Mouse (Mus musculus): ENCODE results near the gene Ints4. TPM values are rescaled to one million over a fixed set of nuclear protein-coding genes. Genes with fewer than 3 reads are reported as not detected.

The Ints4 gene
- polyA plus RNA-seq, 1 experiment from 2014 or later = 48.8 TPM

GRCm38 (mm10) chr7:97473001-97473400 lies 7.8 kb upstream of the Ints4 start:
- Histone ChIP-seq H3K9me3 (no peaks in the 10 kb centered on the region), H3K4me3 (replicated peaks) (no peak overlapping the region), H3K4me2 (replicated peaks) (no peak overlapping the region), H3K9ac (replicated peaks) (no peak overlapping the region), H3K36me3 (no peaks in the 10 kb centered on the region), H3K4me1 (replicated peaks) (no peaks in the 10 kb centered on the region), H3K27me3 (no peaks in the 10 kb centered on the region), H3K27ac (no peak overlapping the region)
- ATAC-seq = no peak
- 84% methylated on average over 5 of the region's 5 CpGs for WGBS

DNA sequence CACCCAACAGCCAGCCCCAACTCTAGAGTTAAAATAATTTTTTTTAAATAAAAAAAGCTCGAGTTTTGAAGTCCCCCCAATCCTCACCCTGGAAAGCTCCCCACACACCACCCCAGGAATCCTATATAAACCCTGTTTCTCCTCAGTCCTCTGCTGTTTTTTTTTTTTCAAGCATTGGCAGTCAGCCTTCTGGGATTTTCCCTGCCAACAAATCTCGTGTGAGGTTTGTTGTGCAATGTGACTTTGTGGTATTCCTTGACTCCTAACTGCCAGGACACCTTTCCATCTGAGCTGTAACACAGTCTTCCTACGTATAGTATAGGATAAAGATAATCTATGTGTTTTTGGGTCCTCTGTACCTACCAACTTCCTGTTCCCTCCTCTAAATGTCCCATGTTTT lies 1.4 kb upstream of the Ints4 start:
- Histone ChIP-seq H3K4me3 (replicated peaks) (no peak overlapping the region), H3K27me3 (no peaks in the 10 kb centered on the region), H3K36me3 (no peaks in the 10 kb centered on the region), H3K9me3 (no peaks in the 10 kb centered on the region), H3K4me1 (replicated peaks) (peaks cover 26% of the 10 kb centered on the region), H3K4me2 (replicated peaks) (no peak overlapping the region), H3K27ac (no peak overlapping the region), H3K9ac (replicated peaks) (no peak overlapping the region)
- WGBS = 71% methylated on average over 3 of the region's 3 CpGs
- ATAC-seq = no peak

DNA sequence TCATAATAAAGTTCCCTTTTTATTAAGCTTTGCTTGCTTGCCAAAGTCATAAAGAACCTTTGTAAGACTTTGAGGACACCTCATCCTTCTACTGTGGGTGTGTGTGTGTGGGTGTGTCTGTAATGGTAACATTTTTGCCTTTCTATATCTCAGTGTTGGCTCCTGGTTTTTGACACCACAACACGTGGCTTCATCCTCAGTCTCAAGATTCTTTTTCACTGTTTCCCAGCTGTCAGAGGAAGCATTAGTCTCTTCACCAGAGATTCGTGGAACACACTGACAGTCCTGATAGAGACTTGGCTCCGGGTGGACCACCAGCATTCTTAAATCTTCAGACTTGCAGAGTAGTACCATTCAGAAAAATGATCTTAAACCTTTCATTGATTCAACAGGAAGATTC lies 466 bp upstream of the Ints4 start:
- peaks cover 7% of the 10 kb centered on the region for H3K36me3 ChIP-seq
- WGBS = 28% methylated on average over 3 of the region's 3 CpGs
- H3K4me3 ChIP-seq (replicated peaks) = peak overlapping the region; percentile 82
- no peak overlapping the region for H3K9ac ChIP-seq (replicated peaks)
- H3K9me3 ChIP-seq = no peaks in the 10 kb centered on the region
- H3K4me2 ChIP-seq (replicated peaks) = peak overlapping the region; percentile 87
- peak; percentile 31 for ATAC-seq
- H3K27ac ChIP-seq = no peak overlapping the region
- no peaks in the 10 kb centered on the region for H3K27me3 ChIP-seq
- peaks cover 26% of the 10 kb centered on the region for H3K4me1 ChIP-seq (replicated peaks)

DNA sequence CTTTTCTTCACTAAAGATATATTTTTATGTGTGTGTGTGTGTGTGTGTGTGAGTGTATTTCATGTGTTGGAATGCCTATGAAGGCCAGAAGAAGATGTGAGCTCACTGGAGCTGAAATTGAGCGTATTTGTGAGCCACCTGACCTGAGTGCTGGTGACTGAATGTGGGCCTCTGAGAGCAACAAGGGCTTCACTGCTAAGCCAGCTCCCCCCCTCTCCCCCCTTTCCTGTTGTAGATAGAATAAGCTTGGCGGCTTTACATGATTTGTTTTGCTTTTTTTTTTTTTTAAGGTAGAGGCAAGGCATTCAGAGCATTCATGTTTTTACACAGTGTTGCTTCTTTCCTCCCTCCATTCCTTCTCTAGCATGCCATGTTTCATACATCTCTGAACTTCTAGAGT lies 2.6 kb downstream of the Ints4 start:
- Histone ChIP-seq H3K36me3 (peaks cover 34% of the 10 kb centered on the region), H3K4me1 (replicated peaks) (peaks cover 26% of the 10 kb centered on the region), H3K4me3 (replicated peaks) (no peak overlapping the region), H3K27me3 (no peaks in the 10 kb centered on the region), H3K4me2 (replicated peaks) (no peak overlapping the region), H3K9ac (replicated peaks) (0 out of 2 replicates have a peak overlapping the region, but pooled peaks have one; percentile 36), H3K27ac (no peak overlapping the region), H3K9me3 (no peaks in the 10 kb centered on the region)
- WGBS = 83% methylated on average over 2 of the region's 2 CpGs
- ATAC-seq = no peak

DNA sequence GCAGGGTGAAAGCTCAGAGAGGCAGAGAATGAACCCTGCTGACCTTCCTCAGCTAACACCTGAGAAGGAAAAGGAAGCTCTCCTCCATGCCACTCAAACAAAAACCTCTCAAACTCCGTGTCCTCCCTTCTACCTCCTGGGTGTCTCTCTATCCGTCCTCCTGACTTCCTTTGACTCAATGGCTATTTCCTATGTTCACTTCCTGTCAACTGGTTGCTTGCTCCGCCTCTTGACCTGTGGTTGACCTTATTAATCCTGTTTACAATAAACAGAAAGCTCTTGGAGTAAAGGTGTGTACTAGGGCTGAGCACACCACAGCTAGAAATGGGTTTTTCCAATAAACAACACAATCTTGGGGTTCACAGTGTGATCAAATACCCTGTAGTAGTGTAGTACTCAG lies 10.4 kb downstream of the Ints4 start:
- no peak for ATAC-seq
- Histone ChIP-seq H3K9ac (replicated peaks) (no peak overlapping the region), H3K4me3 (replicated peaks) (no peak overlapping the region), H3K9me3 (no peaks in the 10 kb centered on the region), H3K4me2 (replicated peaks) (no peak overlapping the region), H3K27me3 (no peaks in the 10 kb centered on the region), H3K27ac (no peak overlapping the region), H3K36me3 (peaks cover 64% of the 10 kb centered on the region), H3K4me1 (replicated peaks) (no peaks in the 10 kb centered on the region)
- 80% methylated on average over 3 of the region's 3 CpGs for WGBS

- H3K36me3 ChIP-seq = peaks cover 53% of the 10 kb centered on the region
- no peak overlapping the region for H3K9ac ChIP-seq (replicated peaks)
- no peak for ATAC-seq
- no peaks in the 10 kb centered on the region for H3K9me3 ChIP-seq
- H3K27ac ChIP-seq = no peak overlapping the region
- no peaks in the 10 kb centered on the region for H3K27me3 ChIP-seq
- 94% methylated on average over 4 of the region's 4 CpGs for WGBS
- H3K4me3 ChIP-seq (replicated peaks) = no peak overlapping the region
- H3K4me2 ChIP-seq (replicated peaks) = no peak overlapping the region
- H3K4me1 ChIP-seq (replicated peaks) = no peaks in the 10 kb centered on the region
These were observed 11.7 kb downstream of the Ints4 start for GRCm38 (mm10) chr7:97492420-97492819.

DNA sequence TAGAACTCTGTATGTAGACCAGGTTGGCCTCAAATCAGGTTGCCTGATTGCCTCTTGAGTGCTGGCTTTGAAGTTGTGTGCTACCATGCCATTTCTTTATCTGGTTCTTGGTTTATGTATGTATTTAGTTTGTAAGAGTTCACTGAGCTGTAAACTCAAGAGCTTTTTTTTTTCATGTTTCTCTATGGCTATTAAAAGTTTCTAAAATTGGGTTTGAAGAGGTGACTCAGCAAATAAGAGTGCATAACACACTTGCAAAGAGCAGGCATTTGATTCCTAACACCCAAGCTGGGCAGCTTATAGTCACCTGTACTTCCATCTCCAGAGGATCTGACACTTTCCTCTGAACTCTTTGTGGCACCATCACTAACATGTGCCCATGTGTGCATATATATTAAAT lies 14.3 kb downstream of the Ints4 start:
- H3K36me3 ChIP-seq = peaks cover 48% of the 10 kb centered on the region
- no peak for ATAC-seq

DNA sequence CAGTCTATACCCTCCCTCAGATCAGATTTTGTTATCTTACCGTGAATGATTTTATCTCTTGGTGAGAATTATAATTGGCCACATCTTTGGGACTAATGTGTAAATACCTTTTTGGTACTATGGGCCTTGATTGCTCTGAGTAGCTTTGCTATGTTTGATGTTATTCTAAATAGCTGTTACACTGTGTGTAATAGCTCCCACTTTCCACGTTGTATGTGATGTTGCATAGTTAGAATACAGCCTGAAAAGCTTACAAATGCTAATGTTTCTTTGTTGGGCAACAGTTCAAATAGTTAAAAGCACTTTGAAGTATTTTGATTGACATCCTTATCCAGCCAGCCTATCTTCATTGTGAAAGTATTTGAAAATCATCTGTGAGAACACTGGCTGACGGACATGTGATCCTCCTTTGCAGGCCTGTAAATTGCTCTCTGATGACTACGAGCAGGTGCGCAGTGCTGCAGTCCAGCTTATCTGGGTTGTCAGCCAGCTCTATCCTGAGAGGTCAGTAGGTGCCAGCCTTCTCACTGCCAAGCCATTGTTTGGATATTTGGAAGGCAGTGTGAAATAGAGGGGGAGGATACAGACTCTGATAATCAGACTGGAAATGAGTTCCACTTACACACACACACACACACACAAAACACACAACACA lies 19.9 kb downstream of the Ints4 start:
- Histone ChIP-seq H3K4me3 (replicated peaks) (no peak overlapping the region), H3K27ac (no peak overlapping the region), H3K4me2 (replicated peaks) (no peak overlapping the region), H3K4me1 (replicated peaks) (no peaks in the 10 kb centered on the region), H3K9ac (replicated peaks) (no peak overlapping the region), H3K27me3 (no peaks in the 10 kb centered on the region), H3K36me3 (peaks cover 42% of the 10 kb centered on the region), H3K9me3 (no peaks in the 10 kb centered on the region)
- 75% methylated on average over 5 of the region's 5 CpGs for WGBS
- ATAC-seq = 0 out of 2 replicates have a peak, but pooled peaks have one; percentile 34

More for the DNA sequence above, 14.3 kb downstream of the Ints4 start:
- Histone ChIP-seq H3K9ac (replicated peaks) (no peak overlapping the region), H3K4me3 (replicated peaks) (no peak overlapping the region), H3K4me1 (replicated peaks) (no peaks in the 10 kb centered on the region), H3K27ac (no peak overlapping the region), H3K27me3 (no peaks in the 10 kb centered on the region), H3K9me3 (no peaks in the 10 kb centered on the region), H3K4me2 (replicated peaks) (no peak overlapping the region)

DNA sequence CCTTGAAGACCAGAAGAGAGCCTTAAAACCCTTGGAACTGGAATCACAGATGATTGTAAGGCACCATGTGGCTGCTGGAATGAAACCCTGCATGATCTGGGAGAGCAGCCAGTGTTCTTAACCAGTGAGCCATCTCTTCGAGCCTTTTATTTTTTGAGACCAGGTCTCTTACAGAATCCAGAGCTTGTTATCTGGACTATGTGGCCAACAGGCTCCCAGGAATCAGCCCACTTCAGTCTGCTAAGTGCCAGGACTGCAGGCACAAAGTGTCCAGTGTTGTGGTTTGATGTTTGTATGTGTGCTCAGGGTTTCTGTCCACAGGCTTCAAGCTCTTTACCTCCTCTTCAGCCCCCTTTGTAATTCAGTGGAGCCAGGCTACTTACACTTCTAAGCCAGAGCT lies 34.0 kb downstream of the Ints4 start:
- ATAC-seq = no peak
- Histone ChIP-seq H3K4me3 (replicated peaks) (no peak overlapping the region), H3K9ac (replicated peaks) (no peak overlapping the region), H3K27ac (no peak overlapping the region), H3K9me3 (no peaks in the 10 kb centered on the region), H3K36me3 (peaks cover 87% of the 10 kb centered on the region), H3K27me3 (no peaks in the 10 kb centered on the region), H3K4me1 (replicated peaks) (no peaks in the 10 kb centered on the region), H3K4me2 (replicated peaks) (no peak overlapping the region)
- 58% methylated on average over 1 of the region's 1 CpGs for WGBS

DNA sequence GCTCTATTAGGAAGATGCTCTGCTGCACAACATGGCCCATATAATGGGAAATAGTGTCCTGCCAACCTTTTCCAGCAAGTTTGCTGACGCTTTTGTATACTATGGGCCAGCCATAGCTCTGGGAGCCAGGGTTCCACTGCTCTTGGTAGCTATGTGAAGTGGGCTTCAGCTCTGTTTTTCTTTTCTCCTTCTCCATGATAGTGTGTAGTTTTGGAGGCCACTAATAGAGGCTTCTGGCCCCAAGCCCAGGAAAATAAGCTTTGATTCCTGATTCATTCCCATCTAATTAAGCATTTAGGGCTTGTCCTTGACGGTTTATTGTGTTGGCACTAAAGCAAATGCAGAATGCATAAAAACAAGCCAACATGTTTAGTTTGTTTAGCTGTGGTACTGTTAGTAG lies 39.2 kb downstream of the Ints4 start:
- Histone ChIP-seq H3K4me3 (replicated peaks) (no peak overlapping the region), H3K36me3 (peaks cover 74% of the 10 kb centered on the region), H3K4me1 (replicated peaks) (no peaks in the 10 kb centered on the region), H3K4me2 (replicated peaks) (no peak overlapping the region), H3K9me3 (no peaks in the 10 kb centered on the region), H3K27ac (peak overlapping the region; percentile 14; the same call in 1 of the 2 replicates), H3K27me3 (no peaks in the 10 kb centered on the region), H3K9ac (replicated peaks) (no peak overlapping the region)
- WGBS = 94% methylated on average over 2 of the region's 2 CpGs
- no peak for ATAC-seq

- H3K4me3 ChIP-seq (replicated peaks) = no peak overlapping the region
- no peaks in the 10 kb centered on the region for H3K27me3 ChIP-seq
- H3K27ac ChIP-seq = no peak overlapping the region
- no peaks in the 10 kb centered on the region for H3K9me3 ChIP-seq
- no peak for ATAC-seq
- H3K4me1 ChIP-seq (replicated peaks) = no peaks in the 10 kb centered on the region
- H3K36me3 ChIP-seq = peaks cover 95% of the 10 kb centered on the region
- no peak overlapping the region for H3K4me2 ChIP-seq (replicated peaks)
- no peak overlapping the region for H3K9ac ChIP-seq (replicated peaks)
- WGBS = 87% methylated on average over 5 of the region's 5 CpGs
These were observed 54.8 kb downstream of the Ints4 start for GRCm38 (mm10) chr7:97535531-97535930.

DNA sequence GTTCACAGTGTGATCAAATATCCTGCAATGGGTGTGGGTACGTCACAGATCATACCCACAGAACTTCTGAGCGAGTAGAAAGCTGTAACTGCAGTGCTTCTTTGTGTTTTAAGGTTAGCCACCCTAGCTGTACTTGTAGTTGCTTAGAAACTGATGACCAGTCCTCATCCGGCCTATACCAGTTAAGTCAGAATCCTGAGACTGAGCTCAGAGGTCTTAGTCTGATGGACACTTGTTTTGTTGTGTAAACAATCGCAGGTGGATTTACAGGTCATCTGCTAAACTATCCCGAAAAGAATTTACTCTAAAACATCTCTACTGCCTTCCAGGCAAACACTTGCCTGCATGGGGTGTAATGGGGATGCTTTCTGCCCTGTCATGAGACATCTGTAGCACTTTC lies 55.8 kb downstream of the Ints4 start:
- Histone ChIP-seq H3K27ac (no peak overlapping the region), H3K4me2 (replicated peaks) (no peak overlapping the region), H3K9me3 (no peaks in the 10 kb centered on the region), H3K9ac (replicated peaks) (no peak overlapping the region), H3K4me1 (replicated peaks) (no peaks in the 10 kb centered on the region), H3K27me3 (no peaks in the 10 kb centered on the region), H3K4me3 (replicated peaks) (no peak overlapping the region), H3K36me3 (peaks cover 95% of the 10 kb centered on the region)
- no peak for ATAC-seq
- 93% methylated on average over 5 of the region's 5 CpGs for WGBS

GRCm38 (mm10) chr7:97546462-97546861 lies 65.7 kb downstream of the Ints4 start:
- no peak overlapping the region for H3K27ac ChIP-seq
- no peaks in the 10 kb centered on the region for H3K27me3 ChIP-seq
- WGBS = 90% methylated on average over 2 of the region's 2 CpGs
- no peaks in the 10 kb centered on the region for H3K4me1 ChIP-seq (replicated peaks)
- no peak for ATAC-seq
- peaks cover 28% of the 10 kb centered on the region for H3K36me3 ChIP-seq
- H3K4me3 ChIP-seq (replicated peaks) = no peak overlapping the region
- H3K4me2 ChIP-seq (replicated peaks) = no peak overlapping the region
- no peak overlapping the region for H3K9ac ChIP-seq (replicated peaks)
- H3K9me3 ChIP-seq = peaks cover 7% of the 10 kb centered on the region; the same call in 1 of the 2 replicates
